Mouse (Mus musculus) ES-E14 (cell line): ENCODE results near the gene Isca2. TPM values are rescaled to one million over a fixed set of nuclear protein-coding genes. Genes with fewer than 3 reads are reported as not detected.
A peak's percentile ranks its signal among the peaks of the same experiment; 100 is the strongest.

Source experiments
- DNase-seq: peaks from one replicate; pipeline ENCODE4 v3.0.0-alpha.2; 2013; ENCODE audit warnings: low read depth, low spot score
- H3K27ac ChIP-seq: 2 replicates; pipeline ENCODE4 v1.5.1; 2012; ENCODE audit warnings: low read depth, mild to moderate bottlenecking, low read length, moderate library complexity, mixed read lengths; ENCODE audit not compliant: poor library complexity, insufficient read depth, severe bottlenecking
- H3K36me3 ChIP-seq: 2 replicates; pipeline ENCODE4 v1.6.1; 2012; ENCODE audit warnings: mild to moderate bottlenecking, low read length, moderate library complexity, mixed read lengths; ENCODE audit not compliant: control insufficient read depth, poor library complexity, insufficient read depth, severe bottlenecking
- H3K4me1 ChIP-seq, 2 experiments: fragments of 150-350 bp in 1 of 2; sonication (generic) in 1 of 2; 2 replicates each; pipeline ENCODE4 v1.6.1; 2012; ENCODE audit warnings: low read length in 2 of 2, mild to moderate bottlenecking in 1 of 2, mixed read lengths in 1 of 2; ENCODE audit not compliant: control insufficient read depth in 2 of 2, insufficient read depth in 2 of 2, poor library complexity in 1 of 2
- H3K4me3 ChIP-seq, 2 experiments: fragments of 150-350 bp in 1 of 2; sonication (generic) in 1 of 2; 2 replicates each; pipeline ENCODE4 v1.5.1; 2012; ENCODE audit warnings: low read length in 2 of 2, low read depth in 1 of 2, mild to moderate bottlenecking in 1 of 2, mixed read lengths in 1 of 2; ENCODE audit not compliant: insufficient read depth in 1 of 2, poor library complexity in 1 of 2, severe bottlenecking in 1 of 2
- H3K9ac ChIP-seq: 2 replicates; pipeline ENCODE4 v1.6.1; 2012; ENCODE audit warnings: low read depth, mild to moderate bottlenecking, low read length, mixed read lengths; ENCODE audit not compliant: poor library complexity, insufficient read depth, severe bottlenecking
- H3K9me3 ChIP-seq: fragments of 150-350 bp; sonication (generic); 2 replicates; pipeline ENCODE4 v1.6.1; 2012; ENCODE audit warnings: low read depth, mild to moderate bottlenecking, low read length; ENCODE audit not compliant: control insufficient read depth, insufficient read depth
- CHD2 ChIP-seq: IDR thresholded peaks from 2 replicates; pipeline ENCODE4 v1.6.1; 2014; ENCODE audit warnings: mild to moderate bottlenecking, low read depth, low read length, inconsistent platforms
- HCFC1 ChIP-seq: IDR thresholded peaks from 2 replicates; pipeline ENCODE4 v1.6.1; 2012; ENCODE audit warnings: low read length, inconsistent platforms, borderline replicate concordance; ENCODE audit not compliant: insufficient read depth
- MAFK ChIP-seq: IDR thresholded peaks from 2 replicates; pipeline ENCODE4 v1.6.1; 2014; ENCODE audit warnings: mild to moderate bottlenecking, low read depth, low read length, inconsistent platforms; ENCODE audit not compliant: insufficient read depth
- ZC3H11A ChIP-seq: IDR thresholded peaks from 2 replicates; pipeline ENCODE4 v1.6.1; 2012; ENCODE audit warnings: low read depth, mild to moderate bottlenecking, inconsistent platforms, low read length, borderline replicate concordance
- ZNF384 ChIP-seq: IDR thresholded peaks from 2 replicates; pipeline ENCODE4 v1.6.1; 2012; ENCODE audit warnings: low read depth, low read length, inconsistent platforms
- in situ Hi-C, 2 experiments: fragments of 600-800 bp; cut with MboI; formaldehyde crosslinking; loops; one replicate each; pipeline ENCODE4 v1.15.1; 2025; ENCODE audit warnings: low sequenced_read_pairs in 2 of 2, inconsistent platforms in 1 of 2; ENCODE audit not compliant: unreplicated experiment in 2 of 2
- total RNA-seq: library from RNA; depleted of rRNA; stranded (reverse); fragments of 300-350 nt; gene quantifications from 2 replicates; pipeline ENCODE4 v1.2.3, GENCODE M21; 2012

The Isca2 gene
- total RNA-seq, 1 experiment: 36.5 TPM

- Histone ChIP-seq H3K27ac (no peak overlapping the region; the same call in 1 of the 2 replicates), H3K4me3 (no peak overlapping the region), H3K36me3 (peaks cover 25% of the 10 kb centered on the region), H3K9ac (no peak overlapping the region; the same call in 1 of the 2 replicates), H3K4me1 (peaks cover 2 to 15% of the 10 kb centered on the region in 2 experiments; a peak in 3 of 4 replicates), H3K9me3 (no peaks in the 10 kb centered on the region)
- no peak for DNase-seq
- TF ChIP-seq ZNF384 (no peak), ZC3H11A (no peak)
- in situ Hi-C loops: no loop called here
Measured at GRCm38 (mm10) chr12:84766113-84766735, 6.8 kb upstream of the Isca2 start.

GRCm38 (mm10) chr12:84767510-84767909, 5.5 kb upstream of the Isca2 start:
- Histone ChIP-seq H3K9me3 (no peaks in the 10 kb centered on the region), H3K27ac (no peak overlapping the region), H3K36me3 (peaks cover 25% of the 10 kb centered on the region), H3K4me3 (no peak overlapping the region), H3K4me1 (peaks cover 2 to 17% of the 10 kb centered on the region in 2 experiments; a peak in 3 of 4 replicates), H3K9ac (no peak overlapping the region)
- in situ Hi-C loops: no loop called here
- TF ChIP-seq HCFC1 (no peak), ZC3H11A (no peak), ZNF384 (no peak), CHD2 (no peak), MAFK (no peak)
- no peak for DNase-seq

- in situ Hi-C loops: no loop called here
- DNase-seq: no peak
- Histone ChIP-seq H3K4me1 (peaks cover 2 to 17% of the 10 kb centered on the region in 2 experiments; a peak in 3 of 4 replicates), H3K36me3 (peaks cover 8% of the 10 kb centered on the region), H3K27ac (no peak overlapping the region), H3K9ac (no peak overlapping the region; the same call in 1 of the 2 replicates), H3K4me3 (no peak overlapping the region), H3K9me3 (no peaks in the 10 kb centered on the region)
- TF ChIP-seq CHD2 (no peak), ZC3H11A (no peak), MAFK (no peak), ZNF384 (no peak), HCFC1 (no peak)
Measured at GRCm38 (mm10) chr12:84769624-84770023, 3.4 kb upstream of the Isca2 start.

GRCm38 (mm10) chr12:84771981-84772520, 1.0 kb upstream of the Isca2 start:
- no peaks in the 10 kb centered on the region for H3K9me3 ChIP-seq
- peak overlapping the region; percentile 87 to 94 for H3K4me3 ChIP-seq
- no peak overlapping the region for H3K27ac ChIP-seq
- DNase-seq: no peak
- H3K36me3 ChIP-seq: peaks cover 3% of the 10 kb centered on the region
- H3K9ac ChIP-seq: peak overlapping the region; percentile 95
- in situ Hi-C loops: no loop called here
- H3K4me1 ChIP-seq: peaks cover 2 to 7% of the 10 kb centered on the region in 2 experiments; a peak in 2 of 4 replicates
- TF ChIP-seq ZC3H11A (no peak), CHD2 (no peak), ZNF384 (no peak), HCFC1 (no peak), MAFK (no peak)
